Mouse (Mus musculus) forebrain, embryonic 10.5 days (tissue): ENCODE results near the gene Gm20696. TPM values are rescaled to one million over a fixed set of nuclear protein-coding genes. Genes with fewer than 3 reads are reported as not detected.
A peak's percentile ranks its signal among the peaks of the same experiment; 100 is the strongest.

Experiments used
- DNase-seq: peaks from one replicate; pipeline ENCODE4 v3.0.0-alpha.2; 2017; ENCODE audit warnings: low spot score; ENCODE audit errors: extremely low spot score
- H3K27ac ChIP-seq: fragments of 300-500 bp; sonication (generic); 2 replicates; pipeline ENCODE4 v1.5.1; 2016; ENCODE audit warnings: mild to moderate bottlenecking
- H3K27me3 ChIP-seq: fragments of 300-500 bp; sonication (generic); 2 replicates; pipeline ENCODE4 v1.6.1; 2016; ENCODE audit warnings: mild to moderate bottlenecking; ENCODE audit not compliant: poor library complexity, severe bottlenecking
- H3K36me3 ChIP-seq: fragments of 300-500 bp; sonication (generic); replicated peaks from 2 replicates; pipeline ENCODE4 v1.6.1; 2016; ENCODE audit warnings: mild to moderate bottlenecking, moderate library complexity
- H3K4me1 ChIP-seq: fragments of 300-500 bp; sonication (generic); 2 replicates; pipeline ENCODE4 v1.6.1; 2016
- H3K4me3 ChIP-seq: fragments of 300-500 bp; sonication (generic); 2 replicates; pipeline ENCODE4 v1.5.1; 2016; ENCODE audit warnings: mild to moderate bottlenecking, moderate library complexity
- H3K9me3 ChIP-seq: fragments of 300-500 bp; sonication (generic); 2 replicates; pipeline ENCODE4 v1.6.1; 2016; ENCODE audit warnings: mild to moderate bottlenecking, moderate library complexity
- WGBS: fragments of 180-500 bp; shearing (Covaris S2); methylation state at CpG from one replicate; pipeline ENCODE4 v1.1.7; 2016; 5-methylcytosine and 5-hydroxymethylcytosine counted together
- polyA plus RNA-seq: library from polyadenylated mRNA; unstranded; fragments of >200 nt; fragmentation: Nextera tagmentation; extraction: Ambion mirVana; gene quantifications from 2 replicates; pipeline ENCODE4 v1.2.1, GENCODE M21; 2016

The Gm20696 gene
- polyA plus RNA-seq = 2.7 and 3.6 TPM in 2 replicates

DNA sequence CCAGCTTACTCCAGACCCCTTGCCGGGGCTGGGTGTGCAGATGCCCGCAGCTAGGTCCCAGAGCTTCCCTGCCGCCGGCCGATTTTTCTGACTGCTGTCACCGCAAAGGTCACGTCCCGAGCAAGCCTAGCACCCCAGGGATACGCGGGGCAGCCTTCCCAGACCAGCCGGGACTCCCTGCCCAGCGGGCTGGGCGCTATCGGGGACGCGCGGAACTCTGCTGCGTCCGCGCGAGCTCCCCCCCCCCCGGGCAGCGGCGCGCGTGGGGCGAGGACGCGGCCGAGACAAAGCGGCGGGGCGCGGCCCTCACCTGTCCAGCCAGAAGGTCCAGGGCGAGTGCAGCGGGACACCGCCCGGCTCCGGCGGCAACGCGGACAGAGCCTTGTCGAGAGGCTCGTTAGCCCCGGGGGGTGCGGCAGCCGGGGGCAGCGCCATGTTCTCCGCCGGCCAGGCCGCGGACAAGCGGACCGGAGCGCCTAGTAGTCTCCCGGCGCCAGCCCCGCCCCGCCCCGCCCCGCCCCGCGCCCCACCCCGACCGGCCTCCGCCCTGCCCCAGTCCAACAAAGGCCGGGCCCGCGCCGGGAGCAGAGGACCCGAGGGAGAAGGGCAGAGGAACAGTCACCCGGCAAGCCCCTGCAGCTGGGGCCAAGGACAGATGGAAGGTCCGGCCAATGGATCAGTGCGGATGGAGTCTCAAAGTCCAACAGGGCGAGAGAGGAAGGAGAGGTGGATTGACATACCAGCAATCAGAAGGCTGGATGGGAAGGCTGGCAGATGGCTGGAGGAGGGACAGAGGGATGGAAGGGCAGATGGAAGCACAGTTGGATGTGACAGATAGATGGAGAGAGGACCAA is at the start of gene Gm20696, which contains the start of gene Eif4e3:
Gene Gm20696, minus strand, starts transcription at position 480 of the 854 bp plus-strand sequence.
Gene Eif4e3, minus strand, starts transcription at position 454 of the 854 bp plus-strand sequence.
- peaks cover 74% of the 10 kb centered on the region for H3K4me1 ChIP-seq
- H3K36me3 ChIP-seq = no peaks in the 10 kb centered on the region
- peak; percentile 73 for DNase-seq
- under 1% methylated on average over 67 of the region's 75 CpGs for WGBS
- H3K9me3 ChIP-seq = no peaks in the 10 kb centered on the region
- peak within 1 kb of the TSS; percentile 92 for H3K27ac ChIP-seq
- H3K4me3 ChIP-seq = peak within 1 kb of the TSS; percentile 87
- H3K27me3 ChIP-seq = peaks cover 48% of the 10 kb centered on the region

GRCm38 (mm10) chr6:99715913-99716312 is 49.3 kb upstream of the Gm20696 start:
- WGBS = 78% methylated on average over 6 of the region's 6 CpGs
- Histone ChIP-seq H3K27ac (no peak overlapping the region), H3K4me3 (no peak overlapping the region), H3K36me3 (no peaks in the 10 kb centered on the region), H3K4me1 (peaks cover 5% of the 10 kb centered on the region; the same call in 1 of the 2 replicates), H3K9me3 (no peaks in the 10 kb centered on the region), H3K27me3 (peaks cover 25% of the 10 kb centered on the region)
- no peak for DNase-seq

- Histone ChIP-seq H3K27me3 (peaks cover 25% of the 10 kb centered on the region), H3K4me1 (peaks cover 5% of the 10 kb centered on the region; the same call in 1 of the 2 replicates), H3K4me3 (no peak overlapping the region), H3K9me3 (no peaks in the 10 kb centered on the region), H3K36me3 (no peaks in the 10 kb centered on the region), H3K27ac (no peak overlapping the region)
- no peak for DNase-seq
- 67% methylated on average over 6 of the region's 6 CpGs for WGBS
Measured at GRCm38 (mm10) chr6:99715191-99715590, 48.6 kb upstream of the Gm20696 start.

DNA sequence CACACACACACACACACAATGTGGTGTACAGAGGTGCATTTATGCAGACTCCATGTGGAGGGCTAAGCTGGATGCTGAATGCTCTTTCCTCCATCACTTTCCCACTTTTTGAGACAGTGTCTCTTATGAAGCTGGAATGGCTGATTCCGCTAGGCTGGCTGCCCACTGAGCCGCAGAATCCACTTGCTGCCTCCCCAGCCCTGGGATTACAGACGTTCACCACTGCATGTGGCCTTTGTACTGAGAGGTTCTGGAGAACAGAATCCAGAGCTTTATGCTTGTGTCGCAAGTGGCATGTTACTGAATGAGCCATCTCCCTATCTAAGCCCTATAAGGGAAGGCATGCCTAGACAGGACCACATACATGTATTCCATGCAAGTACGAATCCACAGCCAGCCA is 46.7 kb upstream of the Gm20696 start:
- Histone ChIP-seq H3K27me3 (peaks cover 25% of the 10 kb centered on the region), H3K9me3 (no peaks in the 10 kb centered on the region), H3K4me1 (peaks cover 5% of the 10 kb centered on the region; the same call in 1 of the 2 replicates), H3K27ac (no peak overlapping the region), H3K36me3 (no peaks in the 10 kb centered on the region), H3K4me3 (no peak overlapping the region)
- no peak for DNase-seq
- WGBS = 73% methylated on average over 5 of the region's 5 CpGs

GRCm38 (mm10) chr6:99711576-99712101 is 45.0 kb upstream of the Gm20696 start:
- H3K27me3 ChIP-seq = peaks cover 31% of the 10 kb centered on the region
- no peak for DNase-seq
- no peaks in the 10 kb centered on the region for H3K36me3 ChIP-seq
- WGBS = 78% methylated on average over 11 of the region's 11 CpGs
- no peaks in the 10 kb centered on the region for H3K9me3 ChIP-seq
- H3K4me3 ChIP-seq = no peak overlapping the region
- H3K27ac ChIP-seq = no peak overlapping the region
- H3K4me1 ChIP-seq = peaks cover 5% of the 10 kb centered on the region; the same call in 1 of the 2 replicates

- Histone ChIP-seq H3K36me3 (no peaks in the 10 kb centered on the region), H3K27ac (no peak overlapping the region), H3K4me3 (no peak overlapping the region), H3K4me1 (peaks cover 10% of the 10 kb centered on the region), H3K27me3 (peaks cover 37% of the 10 kb centered on the region), H3K9me3 (no peaks in the 10 kb centered on the region)
- DNase-seq = no peak
- WGBS = 59% methylated on average over 3 of the region's 3 CpGs
Measured at GRCm38 (mm10) chr6:99700484-99700883, 33.9 kb upstream of the Gm20696 start.

- Histone ChIP-seq H3K4me1 (peaks cover 25% of the 10 kb centered on the region), H3K27ac (peak overlapping the region; percentile 88), H3K27me3 (peaks cover 95% of the 10 kb centered on the region), H3K4me3 (peak overlapping the region; percentile 81), H3K36me3 (no peaks in the 10 kb centered on the region), H3K9me3 (no peaks in the 10 kb centered on the region)
- DNase-seq = peak; percentile 26
- WGBS = under 1% methylated on average over 110 of the region's 110 CpGs
Measured at GRCm38 (mm10) chr6:99692916-99693841, 26.6 kb upstream of the Gm20696 start.

DNA sequence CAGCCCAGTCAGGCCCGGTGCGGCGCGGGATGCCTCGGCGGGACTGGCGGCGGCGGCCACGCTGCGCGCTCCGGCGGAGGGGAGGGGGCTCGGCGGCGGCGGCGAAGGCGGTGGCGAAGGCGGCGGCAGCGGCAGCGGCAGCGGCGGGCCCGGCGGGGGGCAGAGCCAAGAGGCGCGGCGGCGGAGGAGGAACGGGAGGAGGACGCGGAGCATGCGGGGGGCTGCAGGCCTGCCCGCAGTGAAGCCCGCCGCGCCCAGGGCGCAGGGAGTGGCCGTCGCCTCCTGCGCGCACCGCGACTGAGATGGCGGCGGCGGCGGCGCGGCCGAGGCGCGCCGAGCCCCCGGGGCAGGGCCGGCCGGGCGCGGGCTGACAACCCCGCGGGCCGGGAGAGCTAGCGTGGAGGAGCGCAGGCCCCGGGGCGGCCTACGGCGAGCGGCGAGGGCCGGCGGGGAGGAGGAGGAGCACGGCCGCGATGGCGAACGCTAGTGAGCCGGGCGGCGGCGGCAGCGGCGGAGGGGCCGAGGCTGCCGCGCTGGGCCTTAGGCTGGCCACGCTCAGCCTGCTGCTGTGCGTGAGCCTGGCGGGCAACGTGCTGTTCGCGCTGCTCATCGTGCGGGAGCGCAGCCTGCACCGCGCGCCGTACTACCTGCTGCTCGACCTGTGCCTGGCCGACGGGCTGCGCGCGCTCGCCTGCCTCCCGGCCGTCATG is 25.8 kb upstream of the Gm20696 start, which contains the start of gene Gpr27:
Gene Gpr27, plus strand, starts transcription at position 474 of the 710 bp plus-strand sequence.
- Histone ChIP-seq H3K9me3 (no peaks in the 10 kb centered on the region), H3K4me3 (peak within 1 kb of the TSS; percentile 81), H3K27me3 (peaks cover 87% of the 10 kb centered on the region), H3K27ac (peak within 1 kb of the TSS; percentile 88), H3K36me3 (no peaks in the 10 kb centered on the region), H3K4me1 (peaks cover 25% of the 10 kb centered on the region)
- WGBS = 1% methylated on average over 102 of the region's 112 CpGs
- DNase-seq = peak; percentile 49

DNA sequence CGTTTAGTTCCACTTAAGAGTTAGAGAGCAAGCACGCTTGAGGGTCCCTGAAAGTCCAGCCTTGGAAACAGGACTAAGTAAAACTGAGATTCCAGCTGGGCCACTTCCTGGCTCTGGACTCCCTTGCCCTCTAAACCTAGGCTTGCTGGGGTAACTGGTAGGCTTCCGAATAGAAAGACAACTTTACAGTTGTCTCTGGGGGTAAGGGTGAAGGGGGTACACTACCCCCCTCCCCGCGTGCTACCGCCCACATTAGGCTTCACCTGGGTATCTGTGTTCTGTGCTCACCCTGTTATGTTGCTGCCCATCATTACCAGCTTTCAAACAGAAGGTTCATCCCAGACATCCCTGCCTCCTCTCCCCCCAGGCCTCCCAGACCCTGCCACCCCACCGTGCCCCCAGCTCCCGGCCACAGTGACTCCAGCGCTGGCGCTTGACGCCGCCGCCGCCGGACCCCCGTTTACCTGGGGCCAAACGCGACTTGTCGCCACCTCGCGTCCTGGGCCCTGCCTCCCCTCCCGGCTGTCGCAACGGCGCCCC is 25.1 kb upstream of the Gm20696 start:
- DNase-seq = peak; percentile 20
- WGBS = 5% methylated on average over 25 of the region's 25 CpGs
- no peaks in the 10 kb centered on the region for H3K9me3 ChIP-seq
- peaks cover 25% of the 10 kb centered on the region for H3K4me1 ChIP-seq
- H3K36me3 ChIP-seq = no peaks in the 10 kb centered on the region
- H3K27ac ChIP-seq = peak overlapping the region; percentile 88
- H3K27me3 ChIP-seq = peaks cover 81% of the 10 kb centered on the region
- H3K4me3 ChIP-seq = peak overlapping the region; percentile 81

DNA sequence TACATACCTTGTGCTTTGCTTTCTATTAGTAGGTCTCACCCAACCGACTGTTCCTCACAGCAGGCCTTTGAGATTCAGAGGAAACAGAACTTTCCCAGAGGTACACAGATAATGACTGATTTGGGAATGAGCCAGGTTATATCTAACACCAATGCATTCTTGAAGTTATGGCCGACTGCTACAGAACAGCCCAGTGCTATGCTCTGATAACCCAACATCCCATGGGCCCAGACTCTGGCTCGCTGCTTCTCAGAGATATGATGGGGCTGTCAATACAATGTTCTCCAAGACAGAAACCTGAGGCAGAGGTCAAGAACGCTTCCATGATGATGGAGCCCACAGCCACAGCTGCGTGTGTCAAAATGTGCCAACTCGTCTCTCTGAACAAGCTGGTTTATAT is 21.9 kb upstream of the Gm20696 start:
- 91% methylated on average over 6 of the region's 6 CpGs for WGBS
- H3K27ac ChIP-seq = no peak overlapping the region
- no peaks in the 10 kb centered on the region for H3K36me3 ChIP-seq
- no peak for DNase-seq
- peaks cover 21% of the 10 kb centered on the region for H3K4me1 ChIP-seq
- peaks cover 4% of the 10 kb centered on the region; the same call in 1 of the 2 replicates for H3K9me3 ChIP-seq
- peaks cover 49% of the 10 kb centered on the region for H3K27me3 ChIP-seq
- H3K4me3 ChIP-seq = no peak overlapping the region

DNA sequence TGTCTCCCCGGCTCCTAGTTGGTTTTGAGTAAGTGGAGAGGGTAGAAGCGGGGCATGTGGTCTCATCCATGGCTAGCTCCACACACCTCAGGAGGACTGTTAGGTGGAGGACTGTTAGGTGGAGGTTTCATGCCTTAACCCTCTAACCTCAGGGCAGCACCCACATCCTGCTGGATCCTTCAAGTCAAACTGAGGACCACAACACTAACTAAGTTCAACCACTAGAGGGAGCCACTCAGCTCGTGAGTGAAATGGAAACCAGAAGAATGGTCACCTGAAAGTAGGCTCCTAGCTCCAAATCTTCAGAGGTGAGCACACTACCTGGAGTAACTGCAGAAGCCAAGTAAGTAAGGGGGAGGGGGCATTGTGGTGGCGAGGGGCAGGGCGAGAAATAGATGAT is 18.3 kb upstream of the Gm20696 start:
- no peak overlapping the region for H3K27ac ChIP-seq
- H3K36me3 ChIP-seq = no peaks in the 10 kb centered on the region
- no peak for DNase-seq
- peaks cover 13% of the 10 kb centered on the region for H3K27me3 ChIP-seq
- no peaks in the 10 kb centered on the region for H3K4me1 ChIP-seq
- H3K9me3 ChIP-seq = peaks cover 4% of the 10 kb centered on the region; the same call in 1 of the 2 replicates
- 54% methylated on average over 5 of the region's 5 CpGs for WGBS
- H3K4me3 ChIP-seq = no peak overlapping the region
